Mouse (Mus musculus): ENCODE data around the gene Eml2.

DNA sequence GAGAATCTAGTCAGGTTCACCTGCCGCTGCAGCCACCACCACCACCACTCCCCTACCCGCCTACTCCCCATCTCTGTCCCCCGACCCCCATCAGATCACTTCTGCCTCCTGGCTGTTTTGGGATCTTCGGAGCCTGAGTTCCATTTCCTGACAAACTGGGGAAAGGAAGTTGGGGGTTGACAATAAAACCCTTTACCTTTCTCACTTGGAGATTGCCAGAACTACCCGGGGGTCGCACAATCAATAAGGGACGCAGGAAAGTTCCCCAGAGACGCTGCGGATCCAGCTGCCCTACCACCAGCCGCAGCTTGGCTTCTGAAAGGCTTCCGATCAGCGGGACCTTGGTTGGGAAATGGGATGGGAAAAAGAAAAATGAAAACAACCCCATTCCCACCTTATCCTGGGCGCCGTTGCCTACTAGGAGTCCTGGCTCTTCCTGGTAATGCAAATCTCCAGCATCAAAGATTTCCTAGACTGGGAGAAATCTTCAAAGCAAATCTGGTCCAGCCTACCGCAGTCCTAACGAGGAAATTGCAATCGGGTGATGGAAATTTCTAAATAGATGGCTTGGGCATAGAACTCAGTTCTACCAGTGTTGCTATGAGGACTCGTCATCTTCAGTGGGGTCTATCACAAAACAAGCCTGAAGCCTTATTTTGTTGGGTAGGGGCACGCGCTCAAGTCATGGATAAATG is 27.9 kb upstream of the Eml2 start:
- no peak for TF ChIP-seq ZC3H11A (IDR thresholded peaks at IDR 0.05; ENCODE audit: borderline replicate concordance, low read depth, low read length)
- TF ChIP-seq CHD2 (IDR thresholded peaks at IDR 0.05; ENCODE audit: low read depth, low read length): no peak
- no peak for TF ChIP-seq HCFC1 (IDR thresholded peaks at IDR 0.05; ENCODE audit: borderline replicate concordance, insufficient read depth, low read length)
- no peak for TF ChIP-seq MAFK (IDR thresholded peaks at IDR 0.05; ENCODE audit: insufficient read depth, low read depth, low read length)
- TF ChIP-seq ZNF384 (IDR thresholded peaks at IDR 0.05; ENCODE audit: low read depth, low read length): no peak
